Mouse (Mus musculus) yolk sac, embryonic 10.5 days (tissue): ENCODE results near the gene Armc7.
"Not testable (repeated sequence)": the region's sequence is repeated elsewhere in the genome, so short reads cannot be mapped to it uniquely, and the experiment has no call there.

Experiments
- DNase-seq: peaks from one replicate; pipeline ENCODE4 v3.0.0-alpha.2; 2017; ENCODE audit warnings: low spot score

Gene Armc7

DNA sequence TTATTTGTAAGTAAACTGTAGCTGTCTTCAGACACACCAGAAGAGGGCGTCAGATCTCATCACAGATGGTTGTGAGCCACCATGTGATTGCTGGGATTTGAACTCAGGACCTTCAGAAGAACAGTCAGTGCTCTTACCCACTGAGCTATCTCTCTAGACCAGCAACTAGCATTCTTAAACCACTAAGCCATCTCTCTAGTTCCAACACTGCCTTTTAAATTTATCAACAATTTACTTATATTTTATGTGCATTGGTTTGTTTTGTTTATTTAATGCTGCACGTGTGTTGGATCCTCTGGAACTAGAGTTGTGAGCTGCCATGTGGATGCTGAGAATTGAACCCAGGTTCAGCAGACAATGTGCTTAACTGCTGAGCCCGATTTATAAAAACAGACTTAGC lies 51.0 kb downstream of the Armc7 start:
- not testable (repeated sequence) for DNase-seq

- DNase-seq = no peak
Measured at GRCm38 (mm10) chr11:115534759-115535371, 59.4 kb downstream of the Armc7 start.

DNA sequence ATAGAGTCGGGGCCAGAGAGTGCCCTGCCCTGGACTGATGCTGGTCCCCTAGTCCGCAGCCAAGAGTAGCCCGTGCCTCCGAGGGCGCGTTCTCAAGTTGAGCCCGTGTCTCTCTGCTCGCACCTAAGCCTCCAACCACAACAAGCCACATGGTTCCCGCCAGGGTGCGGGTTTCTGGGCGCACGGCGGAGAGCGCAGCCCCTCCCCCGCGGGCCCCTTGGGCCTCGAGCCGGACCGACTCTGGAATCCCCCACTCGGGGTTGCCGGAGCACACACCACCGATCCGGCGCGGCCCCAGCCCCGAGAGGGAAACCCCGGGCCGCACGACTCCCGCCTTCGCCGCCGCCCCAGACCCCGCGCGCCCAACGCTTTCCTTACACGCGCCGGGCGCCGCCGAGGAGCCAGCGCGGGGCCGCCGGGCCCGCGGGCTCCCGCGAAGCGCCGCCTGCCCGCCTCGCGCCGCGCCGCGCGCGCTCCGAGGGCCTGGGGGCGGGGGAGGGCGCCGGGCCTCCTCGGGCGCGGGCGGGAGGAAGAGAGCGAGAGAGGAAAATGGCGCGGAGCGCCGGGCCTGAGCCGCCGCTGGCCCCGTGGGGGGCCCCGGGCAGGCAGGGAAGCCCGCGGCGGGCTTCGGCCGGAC lies 60.1 kb downstream of the Armc7 start:
- peak; percentile 75 for DNase-seq

- DNase-seq = peak; percentile 97
Measured at GRCm38 (mm10) chr11:115536038-115536681, 60.7 kb downstream of the Armc7 start, which contains the start of gene Sumo2. Gene Sumo2, minus strand, starts transcription at chr11:115536276.

GRCm38 (mm10) chr11:115536856-115537568 lies 61.5 kb downstream of the Armc7 start:
- DNase-seq = no peak

- no peak for DNase-seq
Measured at GRCm38 (mm10) chr11:115538045-115538444, 62.6 kb downstream of the Armc7 start.
